Mouse (Mus musculus) liver, embryonic 13.5 days (tissue): ENCODE data around the gene Arl11. TPM values are rescaled to one million over a fixed set of nuclear protein-coding genes. Genes with fewer than 3 reads are reported as not detected.

Experiments used
- polyA plus RNA-seq: library from polyadenylated mRNA; unstranded; fragments of >200 nt; fragmentation: Nextera tagmentation; extraction: Ambion mirVana; gene quantifications from 2 replicates; pipeline ENCODE4 v1.2.1, GENCODE M21; 2015

The Arl11 gene
- polyA plus RNA-seq, 1 experiment from 2014 or later: 1.1 TPM

Other genes starting within 250 kb of the Arl11 start
- gene Sacs, start 171.3 kb upstream of the Arl11 start, polyA plus RNA-seq: 1.3 and 1.4 TPM in 2 replicates
- 0.24 and 0.34 TPM in 2 replicates for gene Sgcg, start 51.3 kb upstream of the Arl11 start, polyA plus RNA-seq
- 4.5 TPM in 2 replicates for gene Ebpl, start 50.7 kb downstream of the Arl11 start, polyA plus RNA-seq
- gene Kpna3, start 130.1 kb downstream of the Arl11 start, polyA plus RNA-seq: 29.9 and 40.5 TPM in 2 replicates
- gene Spryd7, start 247.1 kb downstream of the Arl11 start, polyA plus RNA-seq: 13.2 TPM in 2 replicates